Mouse (Mus musculus): Measurements from ENCODE around the gene Arx. TPM values are rescaled to one million over a fixed set of nuclear protein-coding genes. Genes with fewer than 3 reads are reported as not detected.

Arx gene
- polyA plus RNA-seq, 1 experiment from 2014 or later = 51.3 TPM

DNA sequence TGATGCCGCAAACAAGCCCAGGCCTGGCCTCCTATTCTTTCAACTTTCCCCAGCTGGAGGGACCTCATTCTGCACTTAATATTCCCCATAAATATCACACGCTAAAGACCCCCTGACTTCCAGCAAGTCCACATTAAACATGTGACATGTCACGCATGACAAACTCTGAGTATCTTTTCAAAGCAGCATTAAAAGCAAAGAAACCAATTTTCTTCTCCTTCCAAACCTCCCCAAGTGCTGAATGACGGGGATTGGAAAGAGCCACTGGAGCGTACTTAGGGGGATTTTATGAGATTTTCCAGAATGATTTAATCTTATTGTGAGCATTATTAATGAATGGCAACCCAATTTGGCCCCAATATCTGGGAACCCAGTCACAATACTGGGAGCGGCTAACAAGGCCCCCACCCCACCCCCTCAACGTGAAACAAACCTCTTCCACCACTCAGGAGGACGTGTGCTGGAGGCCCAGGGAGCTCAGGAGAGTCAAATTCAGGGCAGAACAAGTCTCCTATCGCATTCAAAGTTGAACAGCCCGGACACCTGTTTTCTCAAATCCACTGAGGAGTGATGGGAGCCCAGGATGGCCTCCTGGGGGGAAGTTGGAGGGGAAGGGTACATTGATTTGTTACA lies 14.1 kb downstream of the Arx start:
- Histone ChIP-seq H3K4me2 (ENCODE audit: low read depth, low read length, severe bottlenecking) (0 out of 2 replicates have a peak overlapping the region, but pooled peaks have one; percentile 8), H3K4me3 (ENCODE audit: low read depth, low read length) (no peak overlapping the region), H3K4me1 (replicated peaks; ENCODE audit: control insufficient read depth, insufficient read depth, low read length) (peaks cover 4% of the 10 kb centered on the region; the same call in 1 of the 2 replicates), H3K9me3 (ENCODE audit: control insufficient read depth, low read length) (no peaks in the 10 kb centered on the region), H3K27me3 (ENCODE audit: control insufficient read depth, insufficient read depth, low read length) (peaks cover 2% of the 10 kb centered on the region), H3K9ac (ENCODE audit: low read length) (no peak overlapping the region), H3K27ac (ENCODE audit: low read depth, low read length) (peak overlapping the region; percentile 50), H3K36me3 (ENCODE audit: control insufficient read depth, insufficient read depth, low read length) (no peaks in the 10 kb centered on the region)
- ATAC-seq (replicated peaks; ENCODE audit: low FRiP score) = peak; percentile 34
- DNase-seq (ENCODE audit: low spot score) = peak; percentile 62
- 18% methylated on average over 10 of the region's 10 CpGs for WGBS

DNA sequence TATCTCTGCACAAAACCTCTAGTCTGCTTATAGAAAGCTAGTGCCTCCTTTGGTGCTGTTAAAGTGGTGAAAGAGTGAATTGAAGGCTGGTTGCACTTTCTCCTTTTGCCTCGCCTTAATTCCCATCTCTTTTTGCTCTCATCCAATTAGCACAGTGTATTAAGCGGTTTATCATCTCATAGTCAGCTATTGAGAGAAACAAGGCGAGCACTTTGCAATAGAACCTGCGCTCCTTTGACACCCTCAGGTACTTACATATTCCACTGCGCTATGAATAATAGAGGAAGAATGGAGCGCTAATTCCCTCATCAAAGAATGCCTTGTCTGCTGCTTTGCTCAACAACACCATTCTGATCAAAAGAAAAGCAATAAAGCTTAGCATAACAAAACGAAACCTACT lies 15.6 kb downstream of the Arx start:
- no peak for DNase-seq (ENCODE audit: low spot score)
- Histone ChIP-seq H3K27ac (ENCODE audit: low read depth, low read length) (no peak overlapping the region), H3K36me3 (ENCODE audit: control insufficient read depth, insufficient read depth, low read length) (no peaks in the 10 kb centered on the region), H3K4me1 (replicated peaks; ENCODE audit: control insufficient read depth, insufficient read depth, low read length) (peaks cover 4% of the 10 kb centered on the region; the same call in 1 of the 2 replicates), H3K4me3 (ENCODE audit: low read depth, low read length) (no peak overlapping the region), H3K4me2 (ENCODE audit: low read depth, low read length, severe bottlenecking) (no peak overlapping the region), H3K9me3 (ENCODE audit: control insufficient read depth, low read length) (no peaks in the 10 kb centered on the region), H3K27me3 (ENCODE audit: control insufficient read depth, insufficient read depth, low read length) (no peaks in the 10 kb centered on the region; the same call in none of the 2 replicates), H3K9ac (ENCODE audit: low read length) (no peak overlapping the region)
- 12% methylated on average over 7 of the region's 7 CpGs for WGBS
- ATAC-seq (replicated peaks; ENCODE audit: low FRiP score) = peak; percentile 65

DNA sequence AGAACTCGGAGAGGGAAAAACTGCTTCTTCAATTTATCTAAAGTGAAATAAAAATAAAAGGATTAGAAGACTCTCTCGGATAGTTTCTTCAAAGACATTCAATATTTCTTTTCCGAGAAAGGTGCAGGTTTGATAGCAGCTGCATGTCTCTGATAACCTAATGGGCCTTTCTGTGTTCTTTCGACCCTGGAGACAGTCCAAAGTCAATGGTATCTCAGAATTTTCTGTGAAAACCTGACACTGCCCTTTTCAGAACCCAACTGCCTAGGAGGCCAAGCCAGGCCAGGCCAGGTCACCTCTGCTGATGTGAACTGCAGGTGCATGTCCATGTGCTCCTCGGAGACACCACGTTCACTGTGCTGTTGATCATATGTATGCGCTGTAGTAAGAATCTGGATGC lies 19.5 kb downstream of the Arx start:
- H3K4me2 ChIP-seq (ENCODE audit: low read depth, low read length, severe bottlenecking) = no peak overlapping the region
- DNase-seq (ENCODE audit: low spot score) = no peak
- no peak overlapping the region for H3K4me3 ChIP-seq (ENCODE audit: low read depth, low read length)
- no peaks in the 10 kb centered on the region for H3K9me3 ChIP-seq (ENCODE audit: control insufficient read depth, low read length)
- H3K9ac ChIP-seq (ENCODE audit: low read length) = no peak overlapping the region
- no peaks in the 10 kb centered on the region; the same call in none of the 2 replicates for H3K27me3 ChIP-seq (ENCODE audit: control insufficient read depth, insufficient read depth, low read length)
- WGBS = 87% methylated on average over 7 of the region's 7 CpGs
- no peak for ATAC-seq (replicated peaks; ENCODE audit: low FRiP score)
- H3K4me1 ChIP-seq (replicated peaks; ENCODE audit: control insufficient read depth, insufficient read depth, low read length) = peaks cover 3% of the 10 kb centered on the region; the same call in 1 of the 2 replicates
- no peaks in the 10 kb centered on the region for H3K36me3 ChIP-seq (ENCODE audit: control insufficient read depth, insufficient read depth, low read length)
- H3K27ac ChIP-seq (ENCODE audit: low read depth, low read length) = no peak overlapping the region

DNA sequence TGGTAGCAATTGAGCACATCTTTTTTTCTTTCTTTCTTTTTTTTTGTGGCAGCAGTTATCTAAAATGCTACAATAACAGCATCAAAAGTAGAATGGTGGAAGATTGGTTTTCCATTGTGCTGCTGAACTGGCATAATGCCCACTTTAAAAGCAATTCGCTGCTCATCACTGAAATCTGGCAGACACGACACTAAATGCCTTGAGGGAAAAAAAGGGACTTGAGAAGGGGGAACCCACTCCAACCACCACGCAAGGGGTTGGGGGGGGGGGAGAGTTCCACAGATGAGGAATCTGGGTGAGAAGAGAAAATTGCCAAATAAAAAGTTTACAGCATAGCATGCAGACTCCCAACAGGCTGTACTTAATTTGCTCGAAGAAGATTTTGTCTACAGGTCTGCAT lies 31.3 kb downstream of the Arx start:
- ATAC-seq (replicated peaks; ENCODE audit: low FRiP score) = no peak
- Histone ChIP-seq H3K27me3 (ENCODE audit: control insufficient read depth, insufficient read depth, low read length) (no peaks in the 10 kb centered on the region), H3K9me3 (ENCODE audit: control insufficient read depth, low read length) (no peaks in the 10 kb centered on the region), H3K27ac (ENCODE audit: low read depth, low read length) (no peak overlapping the region), H3K4me2 (ENCODE audit: low read depth, low read length, severe bottlenecking) (no peak overlapping the region), H3K4me3 (ENCODE audit: low read depth, low read length) (no peak overlapping the region), H3K9ac (ENCODE audit: low read length) (no peak overlapping the region), H3K36me3 (ENCODE audit: control insufficient read depth, insufficient read depth, low read length) (no peaks in the 10 kb centered on the region), H3K4me1 (replicated peaks; ENCODE audit: control insufficient read depth, insufficient read depth, low read length) (no peaks in the 10 kb centered on the region)
- DNase-seq (ENCODE audit: low spot score) = no peak
- 56% methylated on average over 4 of the region's 4 CpGs for WGBS

DNA sequence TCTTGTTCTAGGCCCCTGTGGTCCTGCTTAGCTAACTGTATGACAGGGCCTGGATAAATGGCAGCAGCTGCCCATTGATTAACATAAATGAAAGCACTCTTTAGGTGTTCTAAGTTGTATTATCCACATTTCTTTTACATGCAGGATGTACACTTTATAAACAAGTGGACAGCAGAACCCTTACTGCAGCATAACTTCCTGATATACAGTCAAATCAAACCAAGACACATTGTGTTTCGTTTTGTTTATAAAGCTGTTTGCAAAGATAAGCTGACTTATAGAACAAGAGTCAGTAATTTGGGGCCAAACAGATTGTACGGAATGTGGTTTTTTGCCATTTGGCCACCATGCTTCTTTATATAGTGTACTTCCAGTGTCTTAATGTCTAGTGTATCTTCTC lies 33.7 kb downstream of the Arx start:
- DNase-seq (ENCODE audit: low spot score) (no peak), ATAC-seq (replicated peaks; ENCODE audit: low FRiP score) (no peak)
- Histone ChIP-seq H3K9ac (ENCODE audit: low read length) (no peak overlapping the region), H3K4me2 (ENCODE audit: low read depth, low read length, severe bottlenecking) (no peak overlapping the region), H3K4me3 (ENCODE audit: low read depth, low read length) (no peak overlapping the region), H3K36me3 (ENCODE audit: control insufficient read depth, insufficient read depth, low read length) (no peaks in the 10 kb centered on the region), H3K27ac (ENCODE audit: low read depth, low read length) (no peak overlapping the region), H3K9me3 (ENCODE audit: control insufficient read depth, low read length) (no peaks in the 10 kb centered on the region), H3K27me3 (ENCODE audit: control insufficient read depth, insufficient read depth, low read length) (no peaks in the 10 kb centered on the region), H3K4me1 (replicated peaks; ENCODE audit: control insufficient read depth, insufficient read depth, low read length) (no peaks in the 10 kb centered on the region)
- 95% methylated on average over 2 of the region's 2 CpGs for WGBS

DNA sequence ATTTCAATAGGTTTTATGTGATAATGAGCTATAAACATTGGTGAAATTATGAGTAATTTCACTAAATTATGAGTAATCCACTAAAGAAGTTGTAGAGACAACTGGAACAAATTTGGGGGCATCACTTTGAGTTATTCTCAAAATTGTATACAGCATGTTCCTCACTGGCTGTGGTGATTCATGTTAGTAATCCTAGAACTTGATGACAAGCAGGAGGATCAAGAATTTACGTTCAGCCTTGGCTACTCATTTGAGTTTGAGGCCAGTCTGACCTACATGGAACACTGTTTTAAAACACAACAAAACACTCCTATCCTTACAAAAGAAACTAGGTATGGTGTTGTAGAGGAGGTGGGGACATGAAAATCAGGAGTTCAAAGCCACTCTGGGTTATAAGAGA lies 35.1 kb downstream of the Arx start:
- H3K36me3 ChIP-seq (ENCODE audit: control insufficient read depth, insufficient read depth, low read length) = no peaks in the 10 kb centered on the region
- H3K4me1 ChIP-seq (replicated peaks; ENCODE audit: control insufficient read depth, insufficient read depth, low read length) = no peaks in the 10 kb centered on the region
- H3K9me3 ChIP-seq (ENCODE audit: control insufficient read depth, low read length) = no peaks in the 10 kb centered on the region
- DNase-seq (ENCODE audit: low spot score) (no peak), ATAC-seq (replicated peaks; ENCODE audit: low FRiP score) (no peak)
- H3K27ac ChIP-seq (ENCODE audit: low read depth, low read length) = no peak overlapping the region
- no peak overlapping the region for H3K4me2 ChIP-seq (ENCODE audit: low read depth, low read length, severe bottlenecking)
- H3K9ac ChIP-seq (ENCODE audit: low read length) = no peak overlapping the region
- no peak overlapping the region for H3K4me3 ChIP-seq (ENCODE audit: low read depth, low read length)
- H3K27me3 ChIP-seq (ENCODE audit: control insufficient read depth, insufficient read depth, low read length) = no peaks in the 10 kb centered on the region
- 76% methylated on average over 1 of the region's 1 CpGs for WGBS

All from forebrain, embryonic 11.5 days (tissue).